In the genomic region with DNA sequence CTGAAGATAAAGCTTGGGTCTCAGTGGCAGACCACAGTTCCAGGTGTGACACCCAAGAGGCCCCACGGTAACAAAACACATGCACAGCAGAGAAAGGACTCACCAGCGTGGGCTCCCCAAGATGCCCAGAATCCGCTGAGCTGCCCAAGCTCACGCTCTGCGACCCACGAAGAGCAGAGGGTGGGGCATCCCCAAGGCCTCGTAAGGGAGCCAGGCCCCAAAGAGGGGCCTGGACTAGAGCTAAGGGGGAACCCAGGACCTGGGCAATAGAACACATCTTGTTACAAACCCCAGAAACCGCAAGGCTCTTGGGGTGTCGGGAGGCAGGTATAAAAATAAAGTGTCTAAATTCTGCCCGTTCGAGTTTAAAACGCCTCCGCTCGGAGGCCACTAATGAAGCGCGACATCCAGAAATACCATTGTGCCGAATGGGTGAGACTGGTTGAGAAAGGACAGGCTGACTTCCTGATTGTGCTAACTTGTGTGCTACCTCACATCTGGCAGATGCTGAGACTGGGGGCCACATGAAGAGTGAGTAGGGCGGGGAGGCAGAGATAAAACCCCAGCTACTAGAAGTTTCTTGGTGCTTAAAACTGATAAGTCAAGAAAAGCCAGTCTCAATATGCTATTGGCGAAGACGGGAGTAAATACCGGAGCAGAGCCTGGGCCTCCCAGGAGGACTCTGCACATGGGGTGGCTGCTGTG, we compare ENCODE assay signal across 16 mouse cellular contexts. TPM values are rescaled to one million over a fixed set of nuclear protein-coding genes. Genes with fewer than 3 reads are reported as not detected.
DNase-seq lines count a peak whose midpoint lies in the region; ATAC-seq and TF ChIP-seq lines count a peak whose summit lies in the region.
"Had no signal": no experiment of that assay in that cellular context is flagged by ENCODE, and none has a peak within 500 bp of the region (broad histone marks: within the 10 kb centered on the region; RNA-seq: fewer than 3 reads in every experiment).

No protein-coding gene starts in this region.

- no peak overlapping the region for H3K4me2 ChIP-seq in midbrain, embryonic 13.5 days (replicated peaks)
- H3K4me2 ChIP-seq in intestine, postnatal 0 days (replicated peaks; ENCODE audit: low read depth) = no peak overlapping the region
- H3K4me2 ChIP-seq: embryonic facial prominence, embryonic 13.5 days; forebrain, embryonic 13.5 days had no signal

- H3K9ac ChIP-seq in midbrain, embryonic 13.5 days (replicated peaks) = no peak overlapping the region
- H3K9ac ChIP-seq in intestine, postnatal 0 days (ENCODE audit: low read depth, low read length) = no peak overlapping the region
- H3K9ac ChIP-seq: embryonic facial prominence, embryonic 13.5 days; forebrain, embryonic 13.5 days had no signal

- WGBS in midbrain, embryonic 10.5 days = 83% methylated on average over 21 of the region's 21 CpGs
- WGBS in midbrain, embryonic 13.5 days = 80% methylated on average over 21 of the region's 21 CpGs
- 88% methylated on average over 21 of the region's 21 CpGs for WGBS in intestine, postnatal 0 days

- peaks cover 71% of the 10 kb centered on the region for H3K36me3 ChIP-seq in midbrain, embryonic 10.5 days
- H3K36me3 ChIP-seq in midbrain, embryonic 13.5 days = peaks cover 66% of the 10 kb centered on the region
- H3K36me3 ChIP-seq in intestine, postnatal 0 days (ENCODE audit: control insufficient read depth, insufficient read depth) = peaks cover 26% of the 10 kb centered on the region

- H3K27ac ChIP-seq in midbrain, embryonic 10.5 days (replicated peaks) = peak overlapping the region; percentile 57; the same call in 1 of the 2 replicates
- H3K27ac ChIP-seq in midbrain, embryonic 13.5 days = no peak overlapping the region
- no peak overlapping the region for H3K27ac ChIP-seq in intestine, postnatal 0 days (ENCODE audit: low read depth, low read length)
- H3K27ac ChIP-seq: embryonic facial prominence, embryonic 13.5 days; forebrain, embryonic 13.5 days had no signal

- no peaks in the 10 kb centered on the region for H3K27me3 ChIP-seq in midbrain, embryonic 10.5 days (ENCODE audit: low read depth, poor library complexity, severe bottlenecking)
- no peaks in the 10 kb centered on the region for H3K27me3 ChIP-seq in midbrain, embryonic 13.5 days
- no peaks in the 10 kb centered on the region for H3K27me3 ChIP-seq in intestine, postnatal 0 days (replicated peaks; ENCODE audit: control insufficient read depth, insufficient read depth, low read length)
- H3K27me3 ChIP-seq: embryonic facial prominence, embryonic 13.5 days; forebrain, embryonic 13.5 days had no signal

- no peaks in the 10 kb centered on the region for H3K9me3 ChIP-seq in midbrain, embryonic 10.5 days (replicated peaks)
- no peaks in the 10 kb centered on the region for H3K9me3 ChIP-seq in midbrain, embryonic 13.5 days
- no peaks in the 10 kb centered on the region for H3K9me3 ChIP-seq in intestine, postnatal 0 days (ENCODE audit: control insufficient read depth)
- H3K9me3 ChIP-seq: embryonic facial prominence, embryonic 13.5 days; forebrain, embryonic 13.5 days had no signal

- no peak overlapping the region for H3K4me3 ChIP-seq in midbrain, embryonic 10.5 days
- H3K4me3 ChIP-seq in midbrain, embryonic 13.5 days (replicated peaks) = no peak overlapping the region
- no peak overlapping the region for H3K4me3 ChIP-seq in intestine, postnatal 0 days (ENCODE audit: low read depth, low read length)
- H3K4me3 ChIP-seq: embryonic facial prominence, embryonic 13.5 days; forebrain, embryonic 13.5 days had no signal

- TF ChIP-seq CTCF in intestine, postnatal 0 days (IDR thresholded peaks at IDR 0.05; ENCODE audit: low read depth) = no peak

- ATAC-seq in midbrain, embryonic 13.5 days = no peak
- ATAC-seq in erythroid progenitor cell, adult 5-6 weeks (replicated peaks; ENCODE audit: low FRiP score, poor library complexity, severe bottlenecking) = peak; percentile 84
- peak; percentile 38; the same call in 1 of the 2 replicates for ATAC-seq in megakaryocyte, adult 5-6 weeks (ENCODE audit: poor library complexity, severe bottlenecking)
- ATAC-seq in intestine, postnatal 0 days = no peak
- ATAC-seq: activated CD4-positive, CD25-positive, alpha-beta regulatory T cell, adult 4 months; forebrain, embryonic 13.5 days; midbrain, embryonic 16.5 days had no signal

- peaks cover 17% of the 10 kb centered on the region for H3K4me1 ChIP-seq in midbrain, embryonic 10.5 days
- H3K4me1 ChIP-seq in midbrain, embryonic 13.5 days (replicated peaks) = peaks cover 8% of the 10 kb centered on the region
- H3K4me1 ChIP-seq in intestine, postnatal 0 days (replicated peaks; ENCODE audit: control insufficient read depth, insufficient read depth, low read length) = peaks cover 5% of the 10 kb centered on the region; the same call in 1 of the 2 replicates

- DNase-seq in midbrain, embryonic 10.5 days (ENCODE audit: low spot score) = no peak
- DNase-seq in MEL-GATA-1-ER (ENCODE audit: extremely low read depth, low read depth) = peak; percentile 91
- no peak for DNase-seq in T-cell, adult 2 months (ENCODE audit: low spot score)
- DNase-seq in layer of hippocampus, postnatal 10 days (ENCODE audit: low spot score in 2 of 2) = no peak
- DNase-seq: cerebellum, adult 11 months; kidney, adult 8-10 months; lung, postnatal 4 days; thymus, adult 2 months had no signal

RNA-seq across cellular contexts. Expression of gene Cep164, which starts 25.3 kb away (rescaled TPM):
- polyA plus RNA-seq in midbrain, embryonic 10.5 days (2016; fragmentation: Nextera tagmentation; extraction: Ambion mirVana) = 17.0 and 17.4 TPM in 2 replicates
- polyA plus RNA-seq in midbrain, embryonic 13.5 days (2015; fragmentation: Nextera tagmentation; extraction: Ambion mirVana) = 14.9 and 15.5 TPM in 2 replicates
- total RNA-seq in erythroid progenitor cell, adult 5-6 weeks (2015; ENCODE audit: low replicate concordance) = 31.4 and 47.4 TPM in 2 replicates
- 39.9 and 50.2 TPM in 2 replicates for total RNA-seq in erythroid progenitor cell, adult 5-6 weeks (2017; ENCODE audit: low replicate concordance)
- 11.1 and 11.9 TPM in 2 replicates for total RNA-seq in megakaryocyte, adult 5-6 weeks (2015)
- 9.8 and 16.3 TPM in 2 replicates for total RNA-seq in megakaryocyte, adult 5-6 weeks (2017)
- polyA plus RNA-seq in intestine, postnatal 0 days (2015; fragmentation: Nextera tagmentation; extraction: Ambion mirVana) = 12.4 and 15.5 TPM in 2 replicates
- 10 to 100 TPM; 17.5 to 18.2 TPM for total RNA-seq in layer of hippocampus, postnatal 10 days (2021)

RNA-seq across cellular contexts. Expression of gene Bace1, which starts 35.2 kb away (rescaled TPM):
- polyA plus RNA-seq in midbrain, embryonic 10.5 days (2016; fragmentation: Nextera tagmentation; extraction: Ambion mirVana) = 20.7 and 29.0 TPM in 2 replicates
- 47.0 and 50.6 TPM in 2 replicates for polyA plus RNA-seq in midbrain, embryonic 13.5 days (2015; fragmentation: Nextera tagmentation; extraction: Ambion mirVana)
- 3.8 and 4.3 TPM in 2 replicates for total RNA-seq in erythroid progenitor cell, adult 5-6 weeks (2015; ENCODE audit: low replicate concordance)
- 1.5 and 2.2 TPM in 2 replicates for total RNA-seq in erythroid progenitor cell, adult 5-6 weeks (2017; ENCODE audit: low replicate concordance)
- total RNA-seq in megakaryocyte, adult 5-6 weeks (2015) = 2.9 and 3.5 TPM in 2 replicates
- 4.1 and 7.2 TPM in 2 replicates for total RNA-seq in megakaryocyte, adult 5-6 weeks (2017)
- polyA plus RNA-seq in intestine, postnatal 0 days (2015; fragmentation: Nextera tagmentation; extraction: Ambion mirVana) = 10.1 and 10.7 TPM in 2 replicates
- 100 to 1,000 TPM in 1 of 2 experiments, 10 to 100 TPM in 1; 88.7 to 102 TPM for total RNA-seq in layer of hippocampus, postnatal 10 days (2021)

Comparison
In these comparisons a context has a peak if more than half of its experiments do, and no peak if none do; other contexts are left out.
1. ATAC-seq: peak in erythroid progenitor cell, adult 5-6 weeks (single experiment) and megakaryocyte, adult 5-6 weeks (single experiment); none in midbrain, embryonic 13.5 days (single experiment) and intestine, postnatal 0 days (single experiment).
2. RNA of gene Bace1, which starts 35.2 kb away (total RNA-seq): 88.7 to 102 TPM in layer of hippocampus, postnatal 10 days; 2.9 to 7.2 TPM in megakaryocyte, adult 5-6 weeks and 1.5 to 4.3 TPM in erythroid progenitor cell, adult 5-6 weeks; every median in the first group is over 10 times any median in the second.